Mouse (Mus musculus): ENCODE data around the gene Rph3al. TPM values are rescaled to one million over a fixed set of nuclear protein-coding genes. Genes with fewer than 3 reads are reported as not detected.
A peak's percentile ranks its signal among the peaks of the same experiment; 100 is the strongest.

Rph3al gene
- polyA plus RNA-seq, 1 experiment: 3.8 TPM

DNA sequence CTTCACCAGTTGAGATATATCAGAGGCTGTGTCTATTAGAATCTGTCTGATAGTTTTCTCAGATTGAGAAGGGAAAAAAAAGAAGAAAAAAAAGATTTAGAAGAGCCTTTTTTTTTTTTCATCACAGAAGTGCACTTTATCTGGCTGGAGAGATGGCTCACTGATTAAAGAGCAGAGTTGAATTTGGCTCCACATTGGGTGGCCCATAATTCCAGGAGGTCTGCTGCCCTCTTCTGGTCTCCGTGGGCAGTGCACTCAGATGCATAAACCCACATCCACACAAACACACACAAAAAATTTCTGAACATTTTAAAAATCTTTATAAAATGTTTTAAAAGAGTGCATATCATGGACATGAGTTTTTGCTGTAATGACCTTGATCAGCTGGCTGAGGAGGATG, 35.8 kb upstream of the Rph3al start:
- DNase-seq (ENCODE audit: low read depth in 1 of 2, low spot score in 2 of 2): no peak
- TF ChIP-seq CTCF (IDR thresholded peaks at IDR 0.05; ENCODE audit: extremely low read depth, insufficient read depth, insufficient read length, insufficient replicate concordance) (peak; percentile 37; the same call in 1 of the 2 replicates), POLR2A (IDR thresholded peaks at IDR 0.05; ENCODE audit: low read depth, low read length) (no peak)
- WGBS: 88% methylated on average over 1 of the region's 1 CpGs
- Histone ChIP-seq H3K4me3 (ENCODE audit: extremely low read depth, insufficient read depth, insufficient read length) (no peak overlapping the region), H3K36me3 (ENCODE audit: control insufficient read depth, insufficient read depth, low read length) (no peaks in the 10 kb centered on the region), H3K4me1 (ENCODE audit: control insufficient read depth, insufficient read depth, insufficient read length) (peaks cover 23% of the 10 kb centered on the region; the same call in 1 of the 2 replicates), H3K27ac (ENCODE audit: insufficient read depth, low read length) (no peak overlapping the region), H3K27me3 (ENCODE audit: control insufficient read depth, insufficient read depth, low read length) (no peaks in the 10 kb centered on the region)

DNA sequence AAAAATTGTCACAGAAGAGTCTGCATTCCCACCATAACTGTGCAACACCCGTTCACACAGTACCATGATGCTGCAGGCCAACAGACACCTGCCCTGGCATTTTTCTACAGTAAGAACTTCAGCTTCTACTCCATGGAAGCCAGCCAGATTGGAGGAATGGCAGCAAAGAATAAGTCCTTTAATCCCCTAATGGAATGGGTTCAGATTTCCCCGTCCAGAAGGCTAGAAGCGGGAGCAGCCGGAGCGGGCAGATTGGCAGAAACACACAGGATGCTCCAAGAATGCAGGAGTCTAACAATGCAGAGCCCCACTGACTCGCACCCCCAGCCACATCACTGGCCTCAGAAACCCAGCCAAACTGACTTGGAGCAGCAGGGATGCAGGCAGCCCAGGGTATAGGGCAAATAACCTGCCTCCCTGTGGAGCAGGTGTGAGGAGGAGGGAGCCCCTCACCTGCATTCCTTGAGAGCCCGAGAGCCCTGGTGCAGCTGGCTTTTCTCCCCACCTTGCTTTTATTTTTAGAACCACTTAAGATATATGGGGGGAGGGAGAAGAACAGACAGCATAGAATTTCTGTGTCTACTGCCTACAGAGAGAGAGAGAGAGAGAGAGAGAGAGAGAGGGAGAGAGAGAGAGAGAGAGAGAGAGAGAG, 34.8 kb upstream of the Rph3al start:
- Histone ChIP-seq H3K27me3 (ENCODE audit: control insufficient read depth, insufficient read depth, low read length) (no peaks in the 10 kb centered on the region), H3K4me1 (ENCODE audit: control insufficient read depth, insufficient read depth, insufficient read length) (peaks cover 17% of the 10 kb centered on the region; the same call in 1 of the 2 replicates), H3K27ac (ENCODE audit: insufficient read depth, low read length) (no peak overlapping the region), H3K4me3 (ENCODE audit: extremely low read depth, insufficient read depth, insufficient read length) (no peak overlapping the region), H3K36me3 (ENCODE audit: control insufficient read depth, insufficient read depth, low read length) (no peaks in the 10 kb centered on the region)
- TF ChIP-seq CTCF (IDR thresholded peaks at IDR 0.05; ENCODE audit: extremely low read depth, insufficient read depth, insufficient read length, insufficient replicate concordance): no peak
- TF ChIP-seq POLR2A (IDR thresholded peaks at IDR 0.05; ENCODE audit: low read depth, low read length): no peak
- no peak for DNase-seq (ENCODE audit: low read depth in 1 of 2, low spot score in 2 of 2)
- WGBS: 79% methylated on average over 7 of the region's 7 CpGs

DNA sequence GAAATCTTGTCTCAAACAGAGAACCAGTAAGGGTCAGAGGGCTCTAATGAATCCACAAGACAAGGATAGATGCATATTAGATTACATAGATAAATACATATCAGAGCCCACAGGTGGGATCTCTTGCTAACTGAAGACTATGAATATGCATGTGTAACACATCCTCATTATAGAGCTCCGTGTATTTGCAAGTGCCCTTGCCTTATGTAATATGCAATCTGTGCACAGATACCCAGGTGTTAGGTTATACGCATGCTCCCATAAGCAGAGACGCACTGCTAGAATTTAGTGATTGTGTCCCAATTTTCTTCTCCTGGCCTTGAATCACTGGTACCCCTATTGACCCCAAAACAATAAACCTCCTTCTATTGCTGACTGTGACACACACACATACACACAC, 34.0 kb upstream of the Rph3al start:
- H3K27ac ChIP-seq (ENCODE audit: insufficient read depth, low read length): no peak overlapping the region
- no peaks in the 10 kb centered on the region for H3K27me3 ChIP-seq (ENCODE audit: control insufficient read depth, insufficient read depth, low read length)
- TF ChIP-seq POLR2A (IDR thresholded peaks at IDR 0.05; ENCODE audit: low read depth, low read length) (no peak), CTCF (IDR thresholded peaks at IDR 0.05; ENCODE audit: extremely low read depth, insufficient read depth, insufficient read length, insufficient replicate concordance) (no peak)
- DNase-seq (ENCODE audit: low read depth in 1 of 2, low spot score in 2 of 2): no peak
- H3K36me3 ChIP-seq (ENCODE audit: control insufficient read depth, insufficient read depth, low read length): no peaks in the 10 kb centered on the region
- H3K4me1 ChIP-seq (ENCODE audit: control insufficient read depth, insufficient read depth, insufficient read length): peaks cover 10% of the 10 kb centered on the region; the same call in 1 of the 2 replicates
- 88% methylated on average over 3 of the region's 3 CpGs for WGBS
- H3K4me3 ChIP-seq (ENCODE audit: extremely low read depth, insufficient read depth, insufficient read length): no peak overlapping the region

DNA sequence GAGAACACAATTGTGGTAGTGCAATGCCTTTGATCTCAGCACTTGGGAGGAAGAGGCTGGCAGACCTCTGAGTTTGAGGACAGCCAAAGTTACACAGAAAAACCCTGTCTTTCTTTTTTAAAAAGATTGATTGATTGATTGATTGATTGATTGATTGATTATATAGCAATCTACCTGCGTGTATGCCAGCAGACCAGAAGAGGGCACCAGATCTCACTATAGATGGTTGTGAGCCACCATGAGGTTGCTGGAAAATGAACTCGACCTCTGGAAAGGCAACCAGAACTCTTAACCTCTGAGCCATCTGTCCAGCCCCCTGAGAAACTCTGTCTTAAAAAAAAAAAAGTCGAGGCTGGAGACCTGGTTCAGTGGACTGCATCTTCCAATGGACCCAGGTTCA, 32.4 kb upstream of the Rph3al start:
- WGBS: 40% methylated on average over 3 of the region's 3 CpGs
- H3K27ac ChIP-seq (ENCODE audit: insufficient read depth, low read length): no peak overlapping the region
- H3K4me1 ChIP-seq (ENCODE audit: control insufficient read depth, insufficient read depth, insufficient read length): peaks cover 6% of the 10 kb centered on the region; the same call in 1 of the 2 replicates

DNA sequence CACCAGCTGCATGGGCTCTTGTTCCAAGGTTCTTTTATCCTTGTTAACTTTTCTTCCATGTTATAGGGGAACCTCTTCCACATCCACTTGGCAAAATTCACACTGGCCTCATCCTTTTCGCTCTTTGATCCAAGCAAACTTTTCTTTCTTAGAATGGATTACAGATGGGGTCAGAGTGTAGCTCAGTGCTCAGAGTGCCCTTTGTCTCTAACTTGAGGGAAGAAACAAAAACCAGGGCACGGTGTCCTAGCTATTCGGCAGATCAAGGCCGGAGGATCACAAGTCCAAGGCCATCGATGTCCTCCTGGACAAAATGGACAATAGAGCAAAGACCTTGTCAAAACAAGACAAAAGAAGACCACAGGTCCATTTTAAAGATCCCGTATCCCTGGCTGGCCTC, 30.5 kb upstream of the Rph3al start:
- 90% methylated on average over 6 of the region's 6 CpGs for WGBS
- no peak for DNase-seq (ENCODE audit: low read depth in 1 of 2, low spot score in 2 of 2)
- TF ChIP-seq POLR2A (IDR thresholded peaks at IDR 0.05; ENCODE audit: low read depth, low read length) (no peak), CTCF (IDR thresholded peaks at IDR 0.05; ENCODE audit: extremely low read depth, insufficient read depth, insufficient read length, insufficient replicate concordance) (no peak)
- Histone ChIP-seq H3K4me1 (ENCODE audit: control insufficient read depth, insufficient read depth, insufficient read length) (peaks cover 2% of the 10 kb centered on the region; the same call in 1 of the 2 replicates), H3K36me3 (ENCODE audit: control insufficient read depth, insufficient read depth, low read length) (no peaks in the 10 kb centered on the region), H3K27ac (ENCODE audit: insufficient read depth, low read length) (no peak overlapping the region), H3K27me3 (ENCODE audit: control insufficient read depth, insufficient read depth, low read length) (no peaks in the 10 kb centered on the region), H3K4me3 (ENCODE audit: extremely low read depth, insufficient read depth, insufficient read length) (no peak overlapping the region)

More for the DNA sequence above, 32.4 kb upstream of the Rph3al start:
- no peaks in the 10 kb centered on the region for H3K27me3 ChIP-seq (ENCODE audit: control insufficient read depth, insufficient read depth, low read length)
- DNase-seq (ENCODE audit: low read depth in 1 of 2, low spot score in 2 of 2): no peak
- H3K36me3 ChIP-seq (ENCODE audit: control insufficient read depth, insufficient read depth, low read length): no peaks in the 10 kb centered on the region
- peak; percentile 34; the same call in 1 of the 2 replicates for TF ChIP-seq CTCF (IDR thresholded peaks at IDR 0.05; ENCODE audit: extremely low read depth, insufficient read depth, insufficient read length, insufficient replicate concordance)
- TF ChIP-seq POLR2A (IDR thresholded peaks at IDR 0.05; ENCODE audit: low read depth, low read length): no peak
- no peak overlapping the region for H3K4me3 ChIP-seq (ENCODE audit: extremely low read depth, insufficient read depth, insufficient read length)

DNA sequence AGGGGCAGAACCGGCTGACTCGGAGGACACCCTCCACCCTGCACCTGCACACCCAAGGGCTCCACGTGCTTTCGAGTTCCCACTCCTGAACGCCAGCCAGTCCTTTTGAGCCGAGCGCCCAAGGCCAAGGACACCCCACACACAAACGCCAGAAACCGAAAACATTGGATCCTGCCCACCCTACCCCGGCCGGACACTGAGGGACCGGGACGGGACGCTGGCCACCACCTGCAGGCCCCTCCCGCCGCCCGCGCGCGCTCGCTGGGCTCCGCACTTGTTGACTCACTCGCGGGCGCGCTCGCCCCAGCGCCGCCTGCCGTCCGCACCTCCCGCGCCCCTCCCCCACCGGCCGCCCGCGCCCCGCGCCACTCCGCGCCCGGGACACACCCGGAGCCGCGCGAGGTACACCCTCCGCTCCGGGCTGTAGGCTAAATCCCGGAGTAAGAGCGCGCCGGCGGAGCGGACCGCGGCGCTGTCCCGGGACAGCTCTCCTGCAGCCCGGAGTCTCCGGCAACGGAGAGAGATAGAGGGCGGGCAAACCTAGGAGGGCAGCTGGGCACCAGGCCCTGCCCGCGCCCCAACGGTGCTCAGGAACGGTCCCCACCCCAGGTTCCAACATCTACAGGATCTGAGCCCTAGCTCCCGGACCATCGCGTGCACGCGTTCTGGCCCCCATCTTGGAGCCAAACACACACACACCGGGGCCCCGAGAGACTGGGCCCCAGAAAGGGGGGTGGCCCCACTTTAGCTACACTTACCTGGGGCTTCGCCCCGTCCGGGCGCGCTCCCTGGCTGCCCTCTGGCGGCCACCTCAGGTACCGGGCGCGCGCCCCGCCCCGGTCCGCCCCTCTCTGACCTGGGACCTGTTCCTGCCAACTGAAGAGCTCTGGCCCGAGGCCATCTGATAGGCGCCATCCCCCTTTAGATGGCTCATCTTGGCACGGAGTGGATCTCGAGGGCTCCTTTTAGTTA, 28.5 kb upstream of the Rph3al start:
- Histone ChIP-seq H3K36me3 (ENCODE audit: control insufficient read depth, insufficient read depth, low read length) (no peaks in the 10 kb centered on the region), H3K27ac (ENCODE audit: insufficient read depth, low read length) (peak overlapping the region; percentile 91), H3K4me1 (ENCODE audit: control insufficient read depth, insufficient read depth, insufficient read length) (peaks cover 2% of the 10 kb centered on the region; the same call in 1 of the 2 replicates), H3K4me3 (ENCODE audit: extremely low read depth, insufficient read depth, insufficient read length) (peak overlapping the region; percentile 83), H3K27me3 (ENCODE audit: control insufficient read depth, insufficient read depth, low read length) (no peaks in the 10 kb centered on the region)
- peak; percentile 78 to 83 for DNase-seq (ENCODE audit: low read depth in 1 of 2, low spot score in 2 of 2)
- TF ChIP-seq POLR2A (IDR thresholded peaks at IDR 0.05; ENCODE audit: low read depth, low read length) (peak; percentile 26), CTCF (IDR thresholded peaks at IDR 0.05; ENCODE audit: extremely low read depth, insufficient read depth, insufficient read length, insufficient replicate concordance) (peak; percentile 92)
- 1% methylated on average over 88 of the region's 90 CpGs for WGBS
